Mouse (Mus musculus): ENCODE results near the gene Clasp1. TPM values are rescaled to one million over a fixed set of nuclear protein-coding genes. Genes with fewer than 3 reads are reported as not detected.

The Clasp1 gene
- polyA plus RNA-seq, 1 experiment, result 25.6 TPM

DNA sequence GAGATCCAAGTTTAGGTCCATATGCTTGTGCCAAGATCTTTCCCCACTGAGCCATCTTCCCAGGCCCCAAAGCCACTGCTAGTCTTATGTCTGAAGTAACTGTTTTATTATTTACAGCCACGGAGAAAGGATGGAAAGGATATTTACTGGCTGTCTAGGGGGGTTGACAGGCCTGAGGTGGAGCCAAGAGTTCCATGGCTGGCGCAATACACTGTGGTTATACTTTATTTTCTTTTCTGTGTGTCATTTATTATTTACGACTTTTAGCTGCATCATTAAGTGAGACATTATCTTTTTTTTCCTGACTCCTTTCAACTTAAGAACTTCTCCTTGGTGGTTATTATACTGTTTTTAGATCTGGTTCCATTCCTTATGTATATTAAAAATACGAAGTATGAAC lies 42.7 kb downstream of the Clasp1 start:
- WGBS, result 82% methylated on average over 4 of the region's 4 CpGs
- H3K4me3 ChIP-seq (replicated peaks; ENCODE audit: control insufficient read depth, low read depth, low read length), result no peak overlapping the region
- TF ChIP-seq POLR2A (IDR thresholded peaks at IDR 0.05; ENCODE audit: borderline replicate concordance, control insufficient read depth, low read depth, low read length) (no peak), CTCF (IDR thresholded peaks at IDR 0.05; ENCODE audit: control insufficient read depth, insufficient read depth, low read length) (no peak)
- no peak overlapping the region for H3K27ac ChIP-seq (ENCODE audit: control insufficient read depth, insufficient read depth, low read depth, low read length, poor library complexity)
- no peaks in the 10 kb centered on the region; the same call in 1 of the 2 replicates for H3K4me1 ChIP-seq (ENCODE audit: control insufficient read depth, insufficient read depth, low read length)

DNA sequence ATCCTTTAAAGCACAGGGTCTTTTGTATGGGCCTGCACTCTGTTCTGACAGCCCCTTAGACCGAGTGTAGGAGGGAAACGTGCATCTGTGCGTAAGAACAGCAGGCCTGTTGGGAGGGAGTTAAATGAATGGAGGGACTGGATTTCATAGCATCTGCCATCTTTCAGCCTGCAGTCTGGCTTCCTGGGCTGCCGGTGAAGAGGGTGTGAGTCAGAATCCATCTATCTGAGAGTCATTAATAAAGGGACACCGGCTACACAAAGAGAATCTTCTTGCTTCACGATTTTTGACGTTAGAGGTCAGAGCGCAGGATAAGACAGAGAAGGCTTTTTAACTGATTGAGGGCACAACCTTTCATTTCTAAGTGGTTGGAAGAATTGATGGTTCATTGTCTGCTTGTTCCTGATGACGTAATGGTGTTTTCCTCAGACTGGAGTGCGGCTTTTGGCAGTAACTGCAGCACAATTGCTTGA lies 46.2 kb downstream of the Clasp1 start:
- WGBS, result 84% methylated on average over 10 of the region's 10 CpGs
- TF ChIP-seq CTCF (IDR thresholded peaks at IDR 0.05; ENCODE audit: control insufficient read depth, insufficient read depth, low read length), result no peak
- no peaks in the 10 kb centered on the region; the same call in 1 of the 2 replicates for H3K4me1 ChIP-seq (ENCODE audit: control insufficient read depth, insufficient read depth, low read length)
- H3K4me3 ChIP-seq (replicated peaks; ENCODE audit: control insufficient read depth, low read depth, low read length), result no peak overlapping the region
- no peak overlapping the region for H3K27ac ChIP-seq (ENCODE audit: control insufficient read depth, insufficient read depth, low read depth, low read length, poor library complexity)

DNA sequence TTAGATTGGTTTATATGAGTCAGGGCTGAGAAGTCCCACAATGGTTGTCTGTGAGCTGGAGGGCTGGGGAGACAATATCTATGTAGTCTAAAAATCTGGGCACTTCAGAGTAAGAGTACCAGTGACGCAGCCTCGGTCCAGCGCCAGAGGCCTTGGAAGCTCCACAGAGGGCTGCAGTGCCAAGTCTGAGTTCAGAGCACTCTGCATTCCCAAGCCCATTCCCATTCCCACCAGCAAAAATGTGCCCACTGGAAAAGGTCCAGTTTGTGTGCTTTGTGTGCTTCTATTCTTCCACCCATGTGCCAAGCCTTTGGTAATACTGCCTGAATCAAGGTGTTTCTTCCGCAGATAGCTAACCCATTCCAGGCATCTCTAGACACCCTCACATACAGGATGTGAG lies 49.0 kb downstream of the Clasp1 start:
- Histone ChIP-seq H3K4me1 (ENCODE audit: control insufficient read depth, insufficient read depth, low read length) (no peaks in the 10 kb centered on the region; the same call in 1 of the 2 replicates), H3K4me3 (replicated peaks; ENCODE audit: control insufficient read depth, low read depth, low read length) (no peak overlapping the region), H3K27ac (ENCODE audit: control insufficient read depth, insufficient read depth, low read depth, low read length, poor library complexity) (no peak overlapping the region)
- WGBS, result 98% methylated on average over 4 of the region's 4 CpGs
- TF ChIP-seq POLR2A (IDR thresholded peaks at IDR 0.05; ENCODE audit: borderline replicate concordance, control insufficient read depth, low read depth, low read length), result no peak
- TF ChIP-seq CTCF (IDR thresholded peaks at IDR 0.05; ENCODE audit: control insufficient read depth, insufficient read depth, low read length), result no peak

DNA sequence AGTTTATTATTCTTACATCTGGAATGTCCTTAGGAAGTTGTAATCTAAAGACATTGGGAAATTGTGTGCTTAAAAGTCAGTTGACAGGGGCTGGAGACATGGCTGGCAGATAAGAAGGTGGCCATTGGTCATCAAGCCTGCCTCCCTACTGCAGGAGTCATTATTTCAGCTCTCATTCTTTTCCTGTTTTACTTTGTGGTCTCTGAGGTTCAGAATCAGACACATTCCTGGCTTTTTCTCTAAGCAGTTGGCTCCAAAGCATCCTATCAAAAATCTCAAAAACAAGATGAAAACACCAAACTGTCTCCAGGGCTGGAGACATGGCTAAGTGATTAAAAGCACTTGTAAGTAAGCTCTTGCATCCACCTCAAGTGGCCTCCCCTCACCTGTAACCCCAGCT lies 49.5 kb downstream of the Clasp1 start:
- Histone ChIP-seq H3K4me3 (replicated peaks; ENCODE audit: control insufficient read depth, low read depth, low read length) (no peak overlapping the region), H3K4me1 (ENCODE audit: control insufficient read depth, insufficient read depth, low read length) (no peaks in the 10 kb centered on the region; the same call in 1 of the 2 replicates), H3K27ac (ENCODE audit: control insufficient read depth, insufficient read depth, low read depth, low read length, poor library complexity) (no peak overlapping the region)
- TF ChIP-seq POLR2A (IDR thresholded peaks at IDR 0.05; ENCODE audit: borderline replicate concordance, control insufficient read depth, low read depth, low read length), result no peak
- no peak for TF ChIP-seq CTCF (IDR thresholded peaks at IDR 0.05; ENCODE audit: control insufficient read depth, insufficient read depth, low read length)

DNA sequence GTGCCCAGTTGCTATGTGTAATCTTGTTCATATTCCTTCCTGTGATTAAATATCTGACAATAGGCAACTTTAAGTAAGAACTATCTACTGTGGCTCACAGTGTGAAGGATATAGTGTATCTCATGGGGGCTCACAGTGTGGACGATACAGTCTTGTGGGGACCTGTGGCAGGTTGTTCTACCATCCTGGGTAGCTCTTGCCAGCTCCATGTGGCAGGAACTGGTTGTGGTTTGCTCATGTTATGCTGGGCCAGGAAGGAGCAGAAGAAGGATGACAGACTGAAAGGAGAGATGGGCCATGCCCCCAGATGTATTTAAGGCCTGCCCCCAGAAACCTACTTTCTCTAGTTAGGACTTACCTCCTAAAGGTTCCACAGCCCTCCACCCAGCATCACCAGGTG lies 51.7 kb downstream of the Clasp1 start:
- Histone ChIP-seq H3K4me3 (replicated peaks; ENCODE audit: control insufficient read depth, low read depth, low read length) (no peak overlapping the region), H3K27ac (ENCODE audit: control insufficient read depth, insufficient read depth, low read depth, low read length, poor library complexity) (no peak overlapping the region), H3K4me1 (ENCODE audit: control insufficient read depth, insufficient read depth, low read length) (no peaks in the 10 kb centered on the region)
- TF ChIP-seq CTCF (IDR thresholded peaks at IDR 0.05; ENCODE audit: control insufficient read depth, insufficient read depth, low read length) (no peak), POLR2A (IDR thresholded peaks at IDR 0.05; ENCODE audit: borderline replicate concordance, control insufficient read depth, low read depth, low read length) (no peak)
- 37% methylated on average over 1 of the region's 1 CpGs for WGBS

DNA sequence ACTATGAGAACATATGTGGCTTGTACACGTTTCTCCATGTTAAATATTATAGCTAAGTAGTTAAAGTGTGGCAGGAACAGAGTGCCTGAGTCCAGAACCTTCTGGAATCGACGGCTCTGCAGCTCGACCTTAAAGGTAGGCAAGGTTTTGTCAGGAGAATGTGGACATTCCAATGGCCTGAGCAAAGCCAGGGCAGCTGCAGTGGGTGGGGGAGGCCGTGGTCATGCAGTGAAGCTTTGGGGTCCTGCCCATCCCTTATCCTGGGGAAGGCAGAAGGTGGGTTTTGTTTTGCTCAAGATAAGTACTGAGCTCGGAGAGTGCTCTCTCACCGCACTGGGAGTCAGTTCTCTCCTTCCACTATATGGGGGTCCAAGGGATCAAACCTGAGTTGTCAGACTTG lies 55.6 kb downstream of the Clasp1 start:
- 89% methylated on average over 7 of the region's 7 CpGs for WGBS

DNA sequence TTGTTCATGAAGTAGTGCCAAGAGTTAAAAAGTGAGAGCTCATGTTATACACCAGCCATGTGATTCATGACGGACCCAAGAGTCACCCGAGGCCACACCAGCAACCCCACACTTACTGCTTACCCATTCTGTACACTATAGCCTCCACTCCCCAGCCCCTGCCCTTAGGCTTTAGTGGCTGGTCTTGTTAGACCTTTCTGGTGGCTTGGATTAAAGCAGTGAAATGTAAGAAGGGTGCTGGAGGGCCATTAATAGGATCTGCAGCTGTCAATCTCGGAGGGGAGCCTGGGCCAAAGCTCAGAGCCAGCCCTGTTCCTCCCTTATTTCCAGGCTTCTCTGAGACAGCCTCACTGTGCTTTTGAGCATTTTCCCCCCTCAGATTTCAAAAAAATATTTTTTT lies 56.1 kb downstream of the Clasp1 start:
- 85% methylated on average over 3 of the region's 3 CpGs for WGBS
- no peak overlapping the region for H3K27ac ChIP-seq (ENCODE audit: control insufficient read depth, insufficient read depth, low read depth, low read length, poor library complexity)
- H3K4me1 ChIP-seq (ENCODE audit: control insufficient read depth, insufficient read depth, low read length), result no peaks in the 10 kb centered on the region; the same call in 1 of the 2 replicates
- no peak for TF ChIP-seq CTCF (IDR thresholded peaks at IDR 0.05; ENCODE audit: control insufficient read depth, insufficient read depth, low read length)
- TF ChIP-seq POLR2A (IDR thresholded peaks at IDR 0.05; ENCODE audit: borderline replicate concordance, control insufficient read depth, low read depth, low read length), result no peak
- no peak overlapping the region for H3K4me3 ChIP-seq (replicated peaks; ENCODE audit: control insufficient read depth, low read depth, low read length)

More for the DNA sequence above, 55.6 kb downstream of the Clasp1 start:
- H3K4me3 ChIP-seq (replicated peaks; ENCODE audit: control insufficient read depth, low read depth, low read length), result no peak overlapping the region
- no peak overlapping the region for H3K27ac ChIP-seq (ENCODE audit: control insufficient read depth, insufficient read depth, low read depth, low read length, poor library complexity)
- TF ChIP-seq POLR2A (IDR thresholded peaks at IDR 0.05; ENCODE audit: borderline replicate concordance, control insufficient read depth, low read depth, low read length), result no peak
- no peaks in the 10 kb centered on the region; the same call in 1 of the 2 replicates for H3K4me1 ChIP-seq (ENCODE audit: control insufficient read depth, insufficient read depth, low read length)

DNA sequence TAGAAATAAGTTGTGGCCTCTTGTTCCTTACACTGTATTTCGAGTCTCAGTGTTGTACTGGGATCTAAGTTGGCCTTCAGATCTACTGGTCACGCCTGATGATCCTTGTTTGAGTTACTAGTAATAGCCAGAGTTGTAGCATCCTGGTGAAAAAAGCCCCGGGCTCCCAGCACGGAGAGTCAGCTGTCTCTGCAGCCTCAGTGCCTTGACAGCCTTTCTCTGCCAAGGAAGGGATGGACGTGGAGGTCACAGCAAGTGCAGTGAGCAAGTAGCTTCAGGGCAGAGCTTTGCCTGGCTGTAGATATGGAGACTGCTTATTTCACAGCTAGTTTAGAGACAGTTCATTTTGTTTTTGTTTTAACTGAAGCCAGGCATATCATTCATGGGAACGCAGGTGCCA lies 56.6 kb downstream of the Clasp1 start:
- no peak for TF ChIP-seq CTCF (IDR thresholded peaks at IDR 0.05; ENCODE audit: control insufficient read depth, insufficient read depth, low read length)
- no peak for TF ChIP-seq POLR2A (IDR thresholded peaks at IDR 0.05; ENCODE audit: borderline replicate concordance, control insufficient read depth, low read depth, low read length)
- no peaks in the 10 kb centered on the region; the same call in 1 of the 2 replicates for H3K4me1 ChIP-seq (ENCODE audit: control insufficient read depth, insufficient read depth, low read length)
- WGBS, result 82% methylated on average over 6 of the region's 6 CpGs

DNA sequence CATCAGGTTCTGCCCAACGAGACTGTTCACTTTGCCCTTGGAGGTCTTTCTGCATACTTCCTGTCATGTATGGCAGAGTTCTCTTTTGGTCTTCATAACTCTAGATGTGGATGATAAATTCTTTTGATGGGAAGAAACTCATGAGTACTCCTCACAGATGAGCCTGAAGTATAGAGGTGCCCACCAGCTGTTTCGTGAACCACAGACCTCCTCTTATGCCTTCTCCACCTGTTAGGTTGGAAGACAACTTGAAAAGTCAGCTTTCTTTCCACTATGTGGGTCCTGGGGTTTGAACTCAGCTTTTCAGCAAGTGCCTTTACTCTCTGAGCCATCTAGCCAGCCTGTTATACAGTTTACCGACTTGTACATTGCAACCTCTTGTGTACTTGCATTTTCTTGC lies 57.1 kb downstream of the Clasp1 start:
- Histone ChIP-seq H3K4me1 (ENCODE audit: control insufficient read depth, insufficient read depth, low read length) (no peaks in the 10 kb centered on the region; the same call in 1 of the 2 replicates), H3K4me3 (replicated peaks; ENCODE audit: control insufficient read depth, low read depth, low read length) (no peak overlapping the region), H3K27ac (ENCODE audit: control insufficient read depth, insufficient read depth, low read depth, low read length, poor library complexity) (no peak overlapping the region)
- WGBS, result 72% methylated on average over 3 of the region's 3 CpGs
- TF ChIP-seq POLR2A (IDR thresholded peaks at IDR 0.05; ENCODE audit: borderline replicate concordance, control insufficient read depth, low read depth, low read length), result no peak
- no peak for TF ChIP-seq CTCF (IDR thresholded peaks at IDR 0.05; ENCODE audit: control insufficient read depth, insufficient read depth, low read length)

More for the DNA sequence above, 56.6 kb downstream of the Clasp1 start:
- no peak overlapping the region for H3K4me3 ChIP-seq (replicated peaks; ENCODE audit: control insufficient read depth, low read depth, low read length)
- H3K27ac ChIP-seq (ENCODE audit: control insufficient read depth, insufficient read depth, low read depth, low read length, poor library complexity), result no peak overlapping the region
